Mouse (Mus musculus) limb, embryonic 13.5 days (tissue): ENCODE results near the gene Ptprn2. TPM values are rescaled to one million over a fixed set of nuclear protein-coding genes. Genes with fewer than 3 reads are reported as not detected.

Experiments used
- ATAC-seq: fragments of 200-750 bp; cut with Nextera tagmentation; 2 replicates; pipeline ENCODE4 v1.8.0; 2017; ENCODE audit warnings: low read depth, moderate number of reproducible peaks, moderate TSS enrichment; ENCODE audit not compliant: low FRiP score
- H3K27ac ChIP-seq: fragments of 300-500 bp; sonication (generic); 2 replicates; pipeline ENCODE4 v1.5.1; 2015; ENCODE audit warnings: inconsistent platforms, mild to moderate bottlenecking, moderate library complexity
- H3K27me3 ChIP-seq: fragments of 300-500 bp; sonication (generic); 2 replicates; pipeline ENCODE4 v1.6.1; 2015; ENCODE audit warnings: mild to moderate bottlenecking, inconsistent platforms
- H3K36me3 ChIP-seq: fragments of 300-500 bp; sonication (generic); 2 replicates; pipeline ENCODE4 v1.6.1; 2015; ENCODE audit warnings: inconsistent platforms, mild to moderate bottlenecking, moderate library complexity
- H3K4me1 ChIP-seq: fragments of 300-500 bp; sonication (generic); 2 replicates; pipeline ENCODE4 v1.6.1; 2015; ENCODE audit warnings: inconsistent platforms
- H3K4me2 ChIP-seq: fragments of 300-500 bp; sonication (generic); replicated peaks from 2 replicates; pipeline ENCODE4 v1.6.1; 2015; ENCODE audit warnings: inconsistent platforms, mild to moderate bottlenecking, moderate library complexity
- H3K4me3 ChIP-seq: fragments of 300-500 bp; sonication (generic); 2 replicates; pipeline ENCODE4 v1.5.1; 2015; ENCODE audit warnings: moderate library complexity, mild to moderate bottlenecking, inconsistent platforms
- H3K9ac ChIP-seq: fragments of 300-500 bp; sonication (generic); 2 replicates; pipeline ENCODE4 v1.6.1; 2015; ENCODE audit warnings: mild to moderate bottlenecking, inconsistent platforms
- H3K9me3 ChIP-seq: fragments of 300-500 bp; sonication (generic); 2 replicates; pipeline ENCODE4 v1.6.1; 2016; ENCODE audit warnings: inconsistent platforms
- WGBS: fragments of 180-500 bp; shearing (Covaris S2); methylation state at CpG from one replicate; pipeline ENCODE4 v1.1.7; 2015; 5-methylcytosine and 5-hydroxymethylcytosine counted together
- polyA plus RNA-seq: library from polyadenylated mRNA; unstranded; fragments of >200 nt; fragmentation: Nextera tagmentation; extraction: Ambion mirVana; gene quantifications from 2 replicates; pipeline ENCODE4 v1.2.1, GENCODE M21; 2015

Ptprn2 gene
- polyA plus RNA-seq, 1 experiment from 2014 or later = 0.19 TPM

- Histone ChIP-seq H3K4me3 (no peak overlapping the region), H3K9me3 (no peaks in the 10 kb centered on the region), H3K27me3 (no peaks in the 10 kb centered on the region), H3K27ac (no peak overlapping the region), H3K36me3 (no peaks in the 10 kb centered on the region), H3K9ac (no peak overlapping the region), H3K4me1 (peaks cover 9% of the 10 kb centered on the region), H3K4me2 (no peak overlapping the region)
- no peak for ATAC-seq
- 90% methylated on average over 6 of the region's 6 CpGs for WGBS
Observed at GRCm38 (mm10) chr12:116978201-116978600, 492.7 kb downstream of the Ptprn2 start.

GRCm38 (mm10) chr12:116981315-116981714 is 495.8 kb downstream of the Ptprn2 start:
- no peaks in the 10 kb centered on the region for H3K27me3 ChIP-seq
- no peaks in the 10 kb centered on the region for H3K4me1 ChIP-seq
- no peaks in the 10 kb centered on the region for H3K36me3 ChIP-seq
- no peak for ATAC-seq
- H3K9ac ChIP-seq = no peak overlapping the region
- H3K4me3 ChIP-seq = no peak overlapping the region
- H3K4me2 ChIP-seq = no peak overlapping the region
- no peak overlapping the region for H3K27ac ChIP-seq
- no peaks in the 10 kb centered on the region for H3K9me3 ChIP-seq
- 68% methylated on average over 1 of the region's 1 CpGs for WGBS

- no peaks in the 10 kb centered on the region for H3K27me3 ChIP-seq
- no peak overlapping the region for H3K4me2 ChIP-seq
- no peak overlapping the region for H3K27ac ChIP-seq
- no peaks in the 10 kb centered on the region for H3K4me1 ChIP-seq
- no peaks in the 10 kb centered on the region for H3K36me3 ChIP-seq
- 67% methylated on average over 10 of the region's 10 CpGs for WGBS
- peaks cover 5% of the 10 kb centered on the region for H3K9me3 ChIP-seq
- H3K4me3 ChIP-seq = no peak overlapping the region
- no peak for ATAC-seq
- H3K9ac ChIP-seq = no peak overlapping the region
Observed at GRCm38 (mm10) chr12:116989144-116989543, 503.6 kb downstream of the Ptprn2 start.

GRCm38 (mm10) chr12:117001546-117002148 is 516.1 kb downstream of the Ptprn2 start:
- no peak for ATAC-seq
- H3K27me3 ChIP-seq = no peaks in the 10 kb centered on the region

GRCm38 (mm10) chr12:117016753-117017595 is 531.5 kb downstream of the Ptprn2 start:
- Histone ChIP-seq H3K4me3 (no peak overlapping the region), H3K27ac (no peak overlapping the region), H3K9me3 (no peaks in the 10 kb centered on the region), H3K4me2 (no peak overlapping the region), H3K27me3 (no peaks in the 10 kb centered on the region), H3K9ac (no peak overlapping the region), H3K36me3 (no peaks in the 10 kb centered on the region), H3K4me1 (no peaks in the 10 kb centered on the region)
- ATAC-seq = no peak
- WGBS = 75% methylated on average over 15 of the region's 15 CpGs

More at GRCm38 (mm10) chr12:117001546-117002148, 516.1 kb downstream of the Ptprn2 start:
- no peaks in the 10 kb centered on the region for H3K9me3 ChIP-seq
- H3K9ac ChIP-seq = no peak overlapping the region
- no peak overlapping the region for H3K4me3 ChIP-seq
- no peak overlapping the region for H3K27ac ChIP-seq
- 88% methylated on average over 2 of the region's 2 CpGs for WGBS
- H3K4me1 ChIP-seq = no peaks in the 10 kb centered on the region
- no peak overlapping the region for H3K4me2 ChIP-seq
- no peaks in the 10 kb centered on the region for H3K36me3 ChIP-seq

- ATAC-seq = no peak
- Histone ChIP-seq H3K4me2 (no peak overlapping the region), H3K9me3 (no peaks in the 10 kb centered on the region), H3K9ac (no peak overlapping the region), H3K4me3 (no peak overlapping the region), H3K36me3 (no peaks in the 10 kb centered on the region), H3K27ac (no peak overlapping the region), H3K27me3 (no peaks in the 10 kb centered on the region), H3K4me1 (no peaks in the 10 kb centered on the region)
- 24% methylated on average over 2 of the region's 2 CpGs for whole genome bisulfite sequencing
Observed at GRCm38 (mm10) chr12:117017912-117018311, 532.4 kb downstream of the Ptprn2 start.

GRCm38 (mm10) chr12:117023235-117023634 is 537.7 kb downstream of the Ptprn2 start:
- H3K27me3 ChIP-seq = no peaks in the 10 kb centered on the region
- peaks cover 12% of the 10 kb centered on the region; the same call in 1 of the 2 replicates for H3K4me1 ChIP-seq
- 44% methylated on average over 4 of the region's 4 CpGs for WGBS
- H3K9me3 ChIP-seq = no peaks in the 10 kb centered on the region
- H3K27ac ChIP-seq = no peak overlapping the region
- no peak overlapping the region for H3K9ac ChIP-seq
- H3K4me3 ChIP-seq = no peak overlapping the region
- ATAC-seq = 0 out of 2 replicates have a peak, but pooled peaks have one; percentile 34
- H3K36me3 ChIP-seq = no peaks in the 10 kb centered on the region
- no peak overlapping the region for H3K4me2 ChIP-seq

GRCm38 (mm10) chr12:117024916-117025315 is 539.4 kb downstream of the Ptprn2 start:
- no peak overlapping the region for H3K4me3 ChIP-seq
- peaks cover 12% of the 10 kb centered on the region; the same call in 1 of the 2 replicates for H3K4me1 ChIP-seq
- no peaks in the 10 kb centered on the region for H3K9me3 ChIP-seq
- no peaks in the 10 kb centered on the region for H3K36me3 ChIP-seq
- 81% methylated on average over 4 of the region's 4 CpGs for WGBS
- no peak overlapping the region for H3K4me2 ChIP-seq
- no peak overlapping the region for H3K9ac ChIP-seq
- no peak overlapping the region for H3K27ac ChIP-seq
- no peaks in the 10 kb centered on the region for H3K27me3 ChIP-seq
- ATAC-seq = no peak

GRCm38 (mm10) chr12:117025676-117026075 is 540.2 kb downstream of the Ptprn2 start:
- Histone ChIP-seq H3K27me3 (no peaks in the 10 kb centered on the region), H3K27ac (no peak overlapping the region), H3K9ac (no peak overlapping the region), H3K36me3 (no peaks in the 10 kb centered on the region), H3K9me3 (no peaks in the 10 kb centered on the region), H3K4me1 (peaks cover 12% of the 10 kb centered on the region; the same call in 1 of the 2 replicates), H3K4me3 (no peak overlapping the region), H3K4me2 (no peak overlapping the region)
- no peak for ATAC-seq

- no peak overlapping the region for H3K9ac ChIP-seq
- H3K27me3 ChIP-seq = no peaks in the 10 kb centered on the region
- 89% methylated on average over 6 of the region's 6 CpGs for WGBS
- H3K4me2 ChIP-seq = no peak overlapping the region
- H3K4me1 ChIP-seq = peaks cover 12% of the 10 kb centered on the region; the same call in 1 of the 2 replicates
- no peak for ATAC-seq
- H3K9me3 ChIP-seq = no peaks in the 10 kb centered on the region
- H3K27ac ChIP-seq = no peak overlapping the region
- no peaks in the 10 kb centered on the region for H3K36me3 ChIP-seq
- no peak overlapping the region for H3K4me3 ChIP-seq
Observed at GRCm38 (mm10) chr12:117027351-117027750, 541.8 kb downstream of the Ptprn2 start.

GRCm38 (mm10) chr12:117028333-117028961 is 542.9 kb downstream of the Ptprn2 start:
- Histone ChIP-seq H3K9ac (no peak overlapping the region), H3K36me3 (no peaks in the 10 kb centered on the region), H3K4me3 (no peak overlapping the region), H3K27ac (no peak overlapping the region), H3K4me1 (peaks cover 9% of the 10 kb centered on the region; the same call in 1 of the 2 replicates), H3K9me3 (no peaks in the 10 kb centered on the region), H3K27me3 (no peaks in the 10 kb centered on the region), H3K4me2 (no peak overlapping the region)
- no peak for ATAC-seq
- WGBS = 62% methylated on average over 5 of the region's 5 CpGs

GRCm38 (mm10) chr12:117033172-117033571 is 547.7 kb downstream of the Ptprn2 start:
- ATAC-seq = no peak
- Histone ChIP-seq H3K4me1 (no peaks in the 10 kb centered on the region), H3K4me2 (no peak overlapping the region), H3K9ac (no peak overlapping the region), H3K27ac (no peak overlapping the region), H3K4me3 (no peak overlapping the region), H3K9me3 (no peaks in the 10 kb centered on the region), H3K27me3 (no peaks in the 10 kb centered on the region), H3K36me3 (no peaks in the 10 kb centered on the region)
- WGBS = 92% methylated on average over 1 of the region's 1 CpGs
